Mouse (Mus musculus) limb, embryonic 13.5 days (tissue): Measurements from ENCODE around the gene Slc9a3r1. TPM values are rescaled to one million over a fixed set of nuclear protein-coding genes. Genes with fewer than 3 reads are reported as not detected.

Experiments
- ATAC-seq: fragments of 200-750 bp; cut with Nextera tagmentation; 2 replicates; pipeline ENCODE4 v1.8.0; 2017; ENCODE audit warnings: low read depth, moderate number of reproducible peaks, moderate TSS enrichment; ENCODE audit not compliant: low FRiP score
- H3K27ac ChIP-seq: fragments of 300-500 bp; sonication (generic); 2 replicates; pipeline ENCODE4 v1.5.1; 2015; ENCODE audit warnings: inconsistent platforms, mild to moderate bottlenecking, moderate library complexity
- H3K27me3 ChIP-seq: fragments of 300-500 bp; sonication (generic); 2 replicates; pipeline ENCODE4 v1.6.1; 2015; ENCODE audit warnings: mild to moderate bottlenecking, inconsistent platforms
- H3K36me3 ChIP-seq: fragments of 300-500 bp; sonication (generic); 2 replicates; pipeline ENCODE4 v1.6.1; 2015; ENCODE audit warnings: inconsistent platforms, mild to moderate bottlenecking, moderate library complexity
- H3K4me1 ChIP-seq: fragments of 300-500 bp; sonication (generic); 2 replicates; pipeline ENCODE4 v1.6.1; 2015; ENCODE audit warnings: inconsistent platforms
- H3K4me2 ChIP-seq: fragments of 300-500 bp; sonication (generic); replicated peaks from 2 replicates; pipeline ENCODE4 v1.6.1; 2015; ENCODE audit warnings: inconsistent platforms, mild to moderate bottlenecking, moderate library complexity
- H3K4me3 ChIP-seq: fragments of 300-500 bp; sonication (generic); 2 replicates; pipeline ENCODE4 v1.5.1; 2015; ENCODE audit warnings: moderate library complexity, mild to moderate bottlenecking, inconsistent platforms
- H3K9ac ChIP-seq: fragments of 300-500 bp; sonication (generic); 2 replicates; pipeline ENCODE4 v1.6.1; 2015; ENCODE audit warnings: mild to moderate bottlenecking, inconsistent platforms
- H3K9me3 ChIP-seq: fragments of 300-500 bp; sonication (generic); 2 replicates; pipeline ENCODE4 v1.6.1; 2016; ENCODE audit warnings: inconsistent platforms
- WGBS: fragments of 180-500 bp; shearing (Covaris S2); methylation state at CpG from one replicate; pipeline ENCODE4 v1.1.7; 2015; 5-methylcytosine and 5-hydroxymethylcytosine counted together
- polyA plus RNA-seq: library from polyadenylated mRNA; unstranded; fragments of >200 nt; fragmentation: Nextera tagmentation; extraction: Ambion mirVana; gene quantifications from 2 replicates; pipeline ENCODE4 v1.2.1, GENCODE M21; 2015

The Slc9a3r1 gene
- polyA plus RNA-seq, result 20.6 and 23.4 TPM in 2 replicates

- Histone ChIP-seq H3K27ac (no peak within 1 kb of the TSS), H3K4me1 (peaks cover 36% of the 10 kb centered on the region), H3K9me3 (no peaks in the 10 kb centered on the region), H3K27me3 (peaks cover 56% of the 10 kb centered on the region), H3K4me2 (peak within 1 kb of the TSS; percentile 87), H3K36me3 (no peaks in the 10 kb centered on the region), H3K9ac (peak within 1 kb of the TSS; percentile 54), H3K4me3 (peak within 1 kb of the TSS; percentile 57)
- peak; percentile 95 for ATAC-seq
- WGBS, result under 1% methylated on average over 47 of the region's 47 CpGs
Measured at GRCm38 (mm10) chr11:115162832-115163480, at the start of gene Slc9a3r1. TSS of gene Slc9a3r1 (plus strand) at chr11:115163341.

GRCm38 (mm10) chr11:115119409-115119808 is 43.7 kb upstream of the Slc9a3r1 start:
- Histone ChIP-seq H3K4me1 (no peaks in the 10 kb centered on the region), H3K36me3 (no peaks in the 10 kb centered on the region), H3K27me3 (no peaks in the 10 kb centered on the region), H3K4me2 (no peak overlapping the region), H3K4me3 (no peak overlapping the region), H3K9me3 (0 out of 2 replicates have a peak, but pooled peaks cover 3% of the 10 kb centered on the region), H3K27ac (no peak overlapping the region), H3K9ac (no peak overlapping the region)
- no peak for ATAC-seq
- WGBS, result 64% methylated on average over 9 of the region's 9 CpGs

GRCm38 (mm10) chr11:115128483-115128882 is 34.7 kb upstream of the Slc9a3r1 start:
- no peak for ATAC-seq
- Histone ChIP-seq H3K27ac (no peak overlapping the region), H3K27me3 (no peaks in the 10 kb centered on the region), H3K4me1 (no peaks in the 10 kb centered on the region), H3K36me3 (no peaks in the 10 kb centered on the region), H3K9ac (no peak overlapping the region), H3K4me3 (no peak overlapping the region), H3K9me3 (0 out of 2 replicates have a peak, but pooled peaks cover 6% of the 10 kb centered on the region), H3K4me2 (no peak overlapping the region)
- 75% methylated on average over 4 of the region's 4 CpGs for WGBS

GRCm38 (mm10) chr11:115129508-115130126 is 33.5 kb upstream of the Slc9a3r1 start:
- no peak for ATAC-seq
- Histone ChIP-seq H3K36me3 (no peaks in the 10 kb centered on the region), H3K4me1 (no peaks in the 10 kb centered on the region), H3K27ac (no peak overlapping the region), H3K9me3 (0 out of 2 replicates have a peak, but pooled peaks cover under 1% of the 10 kb centered on the region), H3K27me3 (no peaks in the 10 kb centered on the region), H3K4me3 (no peak overlapping the region), H3K4me2 (no peak overlapping the region), H3K9ac (no peak overlapping the region)
- WGBS, result 91% methylated on average over 13 of the region's 13 CpGs

GRCm38 (mm10) chr11:115131768-115132381 is 31.3 kb upstream of the Slc9a3r1 start:
- no peak overlapping the region for H3K27ac ChIP-seq
- no peak overlapping the region for H3K9ac ChIP-seq
- no peaks in the 10 kb centered on the region for H3K9me3 ChIP-seq
- no peak for ATAC-seq
- WGBS, result 70% methylated on average over 8 of the region's 8 CpGs
- H3K4me3 ChIP-seq, result no peak overlapping the region
- no peak overlapping the region for H3K4me2 ChIP-seq
- H3K27me3 ChIP-seq, result no peaks in the 10 kb centered on the region
- no peaks in the 10 kb centered on the region for H3K4me1 ChIP-seq
- no peaks in the 10 kb centered on the region for H3K36me3 ChIP-seq

- 73% methylated on average over 8 of the region's 8 CpGs for WGBS
- no peak within 1 kb of the TSS for H3K27ac ChIP-seq
- no peak within 1 kb of the TSS for H3K9ac ChIP-seq
- ATAC-seq, result no peak
- H3K36me3 ChIP-seq, result no peaks in the 10 kb centered on the region
- H3K9me3 ChIP-seq, result no peaks in the 10 kb centered on the region
- no peaks in the 10 kb centered on the region for H3K4me1 ChIP-seq
- no peak within 1 kb of the TSS for H3K4me2 ChIP-seq
- H3K4me3 ChIP-seq, result no peak within 1 kb of the TSS
- no peaks in the 10 kb centered on the region for H3K27me3 ChIP-seq
Measured at GRCm38 (mm10) chr11:115133800-115134199, 29.3 kb upstream of the Slc9a3r1 start, which contains the start of gene Cd300lf. TSS of gene Cd300lf (minus strand) at chr11:115133992.

GRCm38 (mm10) chr11:115138597-115139262 is 24.4 kb upstream of the Slc9a3r1 start:
- Histone ChIP-seq H3K4me1 (no peaks in the 10 kb centered on the region), H3K27me3 (no peaks in the 10 kb centered on the region), H3K4me3 (no peak overlapping the region), H3K9ac (no peak overlapping the region), H3K9me3 (no peaks in the 10 kb centered on the region), H3K36me3 (no peaks in the 10 kb centered on the region), H3K4me2 (no peak overlapping the region), H3K27ac (no peak overlapping the region)
- no peak for ATAC-seq
- WGBS, result 82% methylated on average over 5 of the region's 5 CpGs

- H3K9ac ChIP-seq, result no peak overlapping the region
- H3K4me3 ChIP-seq, result no peak overlapping the region
- no peak overlapping the region for H3K4me2 ChIP-seq
- ATAC-seq, result no peak
- no peaks in the 10 kb centered on the region for H3K36me3 ChIP-seq
- no peaks in the 10 kb centered on the region for H3K9me3 ChIP-seq
- 85% methylated on average over 2 of the region's 2 CpGs for WGBS
- no peaks in the 10 kb centered on the region for H3K27me3 ChIP-seq
- H3K4me1 ChIP-seq, result no peaks in the 10 kb centered on the region
- H3K27ac ChIP-seq, result no peak overlapping the region
Measured at GRCm38 (mm10) chr11:115141970-115142369, 21.2 kb upstream of the Slc9a3r1 start.

- WGBS, result 86% methylated on average over 4 of the region's 4 CpGs
- Histone ChIP-seq H3K27me3 (peaks cover 6% of the 10 kb centered on the region), H3K4me3 (no peak overlapping the region), H3K27ac (no peak overlapping the region), H3K9ac (no peak overlapping the region), H3K36me3 (no peaks in the 10 kb centered on the region), H3K4me2 (no peak overlapping the region), H3K4me1 (peaks cover 20% of the 10 kb centered on the region), H3K9me3 (no peaks in the 10 kb centered on the region; the same call in 1 of the 2 replicates)
- no peak for ATAC-seq
Measured at GRCm38 (mm10) chr11:115147813-115148212, 15.3 kb upstream of the Slc9a3r1 start.

GRCm38 (mm10) chr11:115150741-115151254 is 12.3 kb upstream of the Slc9a3r1 start:
- no peaks in the 10 kb centered on the region for H3K36me3 ChIP-seq
- no peak overlapping the region for H3K27ac ChIP-seq
- H3K9ac ChIP-seq, result no peak overlapping the region
- peaks cover 35% of the 10 kb centered on the region for H3K27me3 ChIP-seq
- 43% methylated on average over 6 of the region's 6 CpGs for WGBS
- no peaks in the 10 kb centered on the region; the same call in 1 of the 2 replicates for H3K9me3 ChIP-seq
- no peak for ATAC-seq
- peak overlapping the region; percentile 67; the same call in 1 of the 2 replicates for H3K4me2 ChIP-seq
- no peak overlapping the region for H3K4me3 ChIP-seq
- peaks cover 34% of the 10 kb centered on the region for H3K4me1 ChIP-seq

GRCm38 (mm10) chr11:115151755-115152429 is 11.2 kb upstream of the Slc9a3r1 start:
- peak overlapping the region; percentile 39 for H3K4me3 ChIP-seq
- H3K36me3 ChIP-seq, result no peaks in the 10 kb centered on the region
- peak overlapping the region; percentile 67 for H3K4me2 ChIP-seq
- H3K27me3 ChIP-seq, result peaks cover 45% of the 10 kb centered on the region
- 6% methylated on average over 15 of the region's 15 CpGs for WGBS
- ATAC-seq, result peak; percentile 79
- peak overlapping the region; percentile 63 for H3K9ac ChIP-seq
- H3K27ac ChIP-seq, result no peak overlapping the region
- no peaks in the 10 kb centered on the region; the same call in 1 of the 2 replicates for H3K9me3 ChIP-seq
- peaks cover 34% of the 10 kb centered on the region for H3K4me1 ChIP-seq
